Mouse (Mus musculus) kidney, postnatal 0 days (tissue): ENCODE measurements at regions not wholly inside any gene's neighbourhood (a gene's known extent, or its start where the extent isn't known, plus 50 kb on each side); places are given as distances from the start of the nearest gene placed in this dataset.

Experiments
- ATAC-seq: fragments of 200-750 bp; cut with Nextera tagmentation; replicated peaks from 2 replicates; pipeline ENCODE4 v1.8.0; 2017; ENCODE audit warnings: low read depth, moderate number of reproducible peaks, moderate TSS enrichment, moderate library complexity; ENCODE audit not compliant: low FRiP score
- DNase-seq: peaks from one replicate; pipeline ENCODE4 v3.0.0-alpha.2; 2016; ENCODE audit warnings: low spot score
- H3K27ac ChIP-seq: fragments of 300-500 bp; sonication (generic); 2 replicates; pipeline ENCODE4 v1.5.1; 2014; ENCODE audit warnings: mild to moderate bottlenecking
- H3K27me3 ChIP-seq: fragments of 300-500 bp; sonication (generic); 2 replicates; pipeline ENCODE4 v1.6.1; 2014; ENCODE audit warnings: low read length, mixed read lengths; ENCODE audit not compliant: insufficient read depth
- H3K36me3 ChIP-seq: fragments of 300-500 bp; sonication (generic); 2 replicates; pipeline ENCODE4 v1.6.1; 2014; ENCODE audit warnings: low read length, mixed read lengths; ENCODE audit not compliant: insufficient read depth
- H3K4me1 ChIP-seq: fragments of 300-500 bp; sonication (generic); replicated peaks from 2 replicates; pipeline ENCODE4 v1.6.1; 2014; ENCODE audit warnings: antibody characterized with exemption, low read length, mixed read lengths; ENCODE audit not compliant: insufficient read depth
- H3K4me2 ChIP-seq: fragments of 300-500 bp; sonication (generic); 2 replicates; pipeline ENCODE4 v1.6.1; 2014; ENCODE audit warnings: mild to moderate bottlenecking, low read length, moderate library complexity, mixed read lengths
- H3K4me3 ChIP-seq: fragments of 300-500 bp; sonication (generic); replicated peaks from 2 replicates; pipeline ENCODE4 v1.5.1; 2014; ENCODE audit warnings: low read depth, low read length
- H3K9ac ChIP-seq: fragments of 300-500 bp; sonication (generic); 2 replicates; pipeline ENCODE4 v1.6.1; 2014; ENCODE audit warnings: low read depth, low read length
- H3K9me3 ChIP-seq: fragments of 300-500 bp; sonication (generic); replicated peaks from 2 replicates; pipeline ENCODE4 v1.6.1; 2016; ENCODE audit warnings: low read length, inconsistent platforms, mixed read lengths
- CTCF ChIP-seq: IDR thresholded peaks from 2 replicates; pipeline ENCODE4 v1.5.1; 2016; ENCODE audit warnings: antibody characterized with exemption, low read depth, mild to moderate bottlenecking, moderate library complexity
- WGBS: fragments of 180-500 bp; shearing (Covaris S2); extraction: QIAGEN DNeasy Blood & Tissue Kit; methylation state at CpG from one replicate; pipeline ENCODE4 v1.1.7; 2014; 5-methylcytosine and 5-hydroxymethylcytosine counted together

DNA sequence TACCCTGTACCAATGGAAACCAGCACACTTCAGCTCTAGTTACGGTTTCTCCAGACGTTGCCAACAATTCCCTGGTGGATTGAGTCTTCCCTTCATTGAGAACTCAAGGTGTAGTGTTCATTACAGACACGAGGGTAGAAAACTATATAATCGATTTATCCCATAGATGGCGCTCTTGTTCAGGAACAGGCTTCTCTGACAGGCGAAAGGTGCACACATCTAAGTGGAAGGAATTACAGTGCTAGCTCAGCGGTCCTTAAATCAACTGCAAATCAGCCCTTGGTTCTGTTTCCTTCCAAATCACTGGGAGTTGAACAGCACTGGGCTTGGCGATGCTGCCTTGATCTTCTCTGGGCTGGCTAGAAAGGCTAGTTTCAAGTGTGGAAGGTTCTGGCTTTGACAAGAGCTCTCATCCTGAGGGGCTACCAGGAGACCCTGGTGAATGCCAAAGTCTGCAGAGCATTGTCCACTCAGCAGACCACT is 161.1 kb downstream of the March11 start:
- no peak overlapping the region for H3K27ac ChIP-seq
- DNase-seq (peak; percentile 88), ATAC-seq (peak; percentile 61; the same call in 1 of the 2 replicates)
- 8% methylated on average over 8 of the region's 8 CpGs for WGBS
- peak; percentile 83 for TF ChIP-seq CTCF
- no peaks in the 10 kb centered on the region for H3K4me1 ChIP-seq
- H3K36me3 ChIP-seq: no peaks in the 10 kb centered on the region
- no peaks in the 10 kb centered on the region for H3K27me3 ChIP-seq
- H3K9ac ChIP-seq: no peak overlapping the region
- H3K4me3 ChIP-seq: no peak overlapping the region
- no peaks in the 10 kb centered on the region for H3K9me3 ChIP-seq
- H3K4me2 ChIP-seq: no peak overlapping the region

DNA sequence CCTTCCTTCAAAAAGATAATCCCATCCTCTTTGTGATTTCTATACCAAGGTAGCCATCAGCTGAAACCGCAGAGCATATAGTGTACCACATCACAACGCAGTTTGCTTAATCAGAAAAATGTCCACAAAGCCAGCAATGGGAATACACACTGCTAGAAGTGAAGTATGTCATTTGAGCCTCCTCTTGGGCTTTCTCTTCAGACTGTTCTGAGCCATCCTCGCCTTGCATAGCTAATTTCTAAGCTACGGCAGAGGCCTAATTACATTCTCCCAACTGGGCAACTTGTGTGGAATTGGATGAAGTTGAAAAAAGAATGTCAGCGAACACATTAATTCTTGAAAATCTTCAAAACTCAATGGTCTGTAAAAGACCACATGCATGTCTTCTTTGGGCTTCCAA is 178.5 kb downstream of the March11 start:
- Histone ChIP-seq H3K4me3 (no peak overlapping the region), H3K4me1 (no peaks in the 10 kb centered on the region), H3K36me3 (no peaks in the 10 kb centered on the region), H3K27ac (no peak overlapping the region), H3K4me2 (no peak overlapping the region), H3K27me3 (no peaks in the 10 kb centered on the region), H3K9ac (no peak overlapping the region), H3K9me3 (no peaks in the 10 kb centered on the region)
- no peak for DNase-seq
- ATAC-seq: no peak
- TF ChIP-seq CTCF: no peak
- WGBS: 91% methylated on average over 5 of the region's 5 CpGs
